Mouse (Mus musculus) megakaryocyte, embryonic 14.5 days (primary cell): Measurements from ENCODE around the gene Pepd. TPM values are rescaled to one million over a fixed set of nuclear protein-coding genes. Genes with fewer than 3 reads are reported as not detected.
A peak's percentile ranks its signal among the peaks of the same experiment; 100 is the strongest.

Experiments
- H3K27me3 ChIP-seq: replicated peaks from 2 replicates; pipeline ENCODE3; 2012; ENCODE audit warnings: inconsistent platforms
- H3K36me3 ChIP-seq: replicated peaks from 2 replicates; pipeline ENCODE3; 2012; ENCODE audit warnings: low read length, inconsistent platforms, mixed read lengths
- H3K4me1 ChIP-seq: 2 replicates; pipeline ENCODE4 v1.6.1; 2012; ENCODE audit warnings: inconsistent platforms
- H3K4me3 ChIP-seq: replicated peaks from 2 replicates; pipeline ENCODE3; 2012; ENCODE audit warnings: moderate library complexity, mild to moderate bottlenecking, inconsistent platforms
- H3K9me3 ChIP-seq: 2 replicates; pipeline ENCODE4 v1.6.1; 2012; ENCODE audit warnings: inconsistent platforms
- FLI1 ChIP-seq: IDR thresholded peaks from 2 replicates; pipeline ENCODE4 v1.6.1; 2012; ENCODE audit warnings: low read length, inconsistent platforms, mixed read lengths
- GATA1 ChIP-seq: IDR thresholded peaks from 3 replicates; pipeline ENCODE4 v1.6.1; 2012; ENCODE audit warnings: mixed read lengths, low read length, inconsistent platforms, borderline replicate concordance
- polyA plus RNA-seq: library from polyadenylated mRNA; stranded (reverse); fragments of >175 nt; gene quantifications from 2 replicates; pipeline ENCODE4 v1.2.3, GENCODE M21; 2012; ENCODE audit warnings: low replicate concordance; ENCODE audit not compliant: insufficient read depth

Gene Pepd
- polyA plus RNA-seq, 1 experiment, result 8.1 TPM

DNA sequence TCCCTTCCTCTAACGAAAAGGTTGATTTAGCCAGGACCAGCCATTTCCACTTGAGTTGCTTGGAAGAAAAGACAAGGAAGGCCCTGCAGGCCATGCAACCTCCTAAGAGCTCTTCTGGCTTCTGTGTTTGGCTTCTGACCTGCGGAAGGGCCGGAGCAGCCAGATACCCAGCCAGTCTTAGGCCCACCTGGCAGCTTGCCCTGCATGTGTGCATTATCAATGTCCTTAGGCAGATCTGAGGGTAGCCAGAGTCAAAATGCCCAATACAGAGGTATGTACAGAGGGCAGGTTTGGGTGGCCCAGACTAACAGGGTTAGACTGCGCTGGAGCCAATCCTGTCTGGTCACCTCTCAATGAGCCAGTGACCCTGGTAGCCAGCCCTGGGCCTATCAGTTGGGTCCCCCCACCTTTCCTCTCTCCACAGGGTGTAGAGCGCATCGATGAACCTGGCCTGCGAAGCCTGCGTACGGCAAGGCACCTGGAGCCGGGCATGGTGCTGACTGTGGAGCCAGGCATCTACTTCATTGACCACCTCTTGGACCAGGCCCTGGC lies 131.2 kb downstream of the Pepd start:
- Histone ChIP-seq H3K36me3 (peaks cover 100% of the 10 kb centered on the region), H3K9me3 (no peaks in the 10 kb centered on the region), H3K4me3 (no peak overlapping the region), H3K4me1 (peaks cover 47% of the 10 kb centered on the region), H3K27me3 (no peaks in the 10 kb centered on the region)
- TF ChIP-seq GATA1 (no peak), FLI1 (no peak)

DNA sequence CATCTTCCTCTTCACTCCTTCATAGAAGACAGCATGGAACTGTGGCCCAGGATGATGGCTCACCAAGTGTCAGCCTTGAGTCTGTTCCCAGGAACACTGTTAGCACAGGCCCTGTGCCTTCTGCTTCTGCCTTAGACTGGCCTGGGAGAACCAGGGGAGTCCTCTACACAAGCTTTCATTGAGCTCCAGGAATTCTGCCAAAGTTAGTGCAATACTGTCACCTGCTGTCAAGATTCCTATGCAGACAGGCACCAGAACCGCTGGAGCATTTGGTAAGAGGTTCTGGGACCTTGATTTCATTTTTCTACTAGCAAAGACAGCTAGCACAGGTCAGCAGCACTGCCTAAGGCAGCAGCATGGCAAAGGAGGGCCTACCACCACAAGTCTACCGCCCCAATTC lies 132.5 kb downstream of the Pepd start:
- H3K27me3 ChIP-seq, result no peaks in the 10 kb centered on the region
- H3K4me1 ChIP-seq, result peaks cover 49% of the 10 kb centered on the region
- no peaks in the 10 kb centered on the region for H3K9me3 ChIP-seq
- no peak for TF ChIP-seq FLI1
- no peak for TF ChIP-seq GATA1
- H3K36me3 ChIP-seq, result peaks cover 98% of the 10 kb centered on the region
- H3K4me3 ChIP-seq, result no peak overlapping the region

DNA sequence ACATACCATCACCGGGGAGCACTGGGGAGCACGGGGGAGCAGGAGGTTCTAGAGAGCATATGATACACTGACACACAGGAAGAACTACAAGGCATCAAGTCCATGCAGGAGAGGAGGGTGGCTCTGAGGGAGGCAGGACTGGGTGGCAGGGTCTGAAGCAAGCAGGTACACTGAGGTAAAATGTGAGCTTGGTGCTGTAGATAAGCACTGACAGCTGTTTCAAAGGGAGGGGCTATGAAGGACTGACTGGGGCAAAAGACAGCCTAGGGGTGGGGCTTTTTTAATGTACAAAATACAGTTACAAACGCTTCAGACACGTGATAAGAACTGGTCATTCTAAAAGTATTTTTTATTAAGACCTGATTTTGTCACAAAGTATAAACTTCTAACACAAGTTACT lies 133.9 kb downstream of the Pepd start:
- Histone ChIP-seq H3K4me3 (no peak overlapping the region), H3K4me1 (peaks cover 51% of the 10 kb centered on the region), H3K36me3 (peaks cover 98% of the 10 kb centered on the region), H3K9me3 (no peaks in the 10 kb centered on the region), H3K27me3 (no peaks in the 10 kb centered on the region)
- TF ChIP-seq FLI1, result no peak

DNA sequence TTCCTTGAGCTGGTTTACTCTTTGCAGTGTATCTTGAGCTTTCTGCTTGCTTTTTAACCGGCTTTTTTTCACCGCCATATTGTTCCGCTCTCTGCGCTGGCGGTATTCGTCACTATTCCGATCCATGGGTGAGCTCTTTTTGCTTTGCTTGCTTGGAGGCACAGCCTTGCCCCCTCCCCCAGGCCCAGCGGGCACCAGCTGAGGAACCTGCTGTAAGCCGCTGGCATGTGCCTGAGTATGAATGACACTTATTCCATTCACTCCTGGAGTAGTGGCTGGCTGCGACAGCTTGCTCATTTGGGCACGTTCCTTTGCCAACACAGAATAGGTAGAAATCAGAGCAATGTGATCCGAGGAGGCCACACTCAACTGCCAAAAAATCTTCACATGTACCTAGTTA lies 138.4 kb downstream of the Pepd start:
- no peaks in the 10 kb centered on the region for H3K27me3 ChIP-seq
- peaks cover 73% of the 10 kb centered on the region for H3K36me3 ChIP-seq
- peaks cover 62% of the 10 kb centered on the region for H3K4me1 ChIP-seq
- H3K4me3 ChIP-seq, result no peak overlapping the region
- no peaks in the 10 kb centered on the region for H3K9me3 ChIP-seq
- no peak for TF ChIP-seq GATA1
- no peak for TF ChIP-seq FLI1

DNA sequence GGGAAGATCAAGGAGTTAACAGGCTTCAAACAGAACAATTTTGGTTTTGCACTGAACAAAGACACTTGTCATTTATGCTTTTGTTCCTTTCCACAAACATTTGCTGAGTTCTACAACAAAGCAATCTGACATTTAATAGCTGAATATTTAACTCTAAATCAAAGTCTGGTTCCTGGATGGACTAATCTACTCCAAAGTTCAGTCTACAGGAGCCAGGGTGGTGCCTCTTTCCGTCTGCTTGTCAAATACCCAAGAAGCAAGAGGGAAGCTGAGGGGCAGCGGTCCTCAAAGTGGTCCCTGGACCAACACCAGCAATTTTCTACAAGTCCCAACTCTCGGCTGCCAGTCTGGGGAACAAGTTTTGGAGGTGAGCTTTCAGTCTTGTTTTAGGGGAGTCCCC lies 141.0 kb downstream of the Pepd start:
- Histone ChIP-seq H3K36me3 (peaks cover 47% of the 10 kb centered on the region), H3K4me1 (peaks cover 68% of the 10 kb centered on the region), H3K4me3 (no peak overlapping the region), H3K27me3 (no peaks in the 10 kb centered on the region), H3K9me3 (no peaks in the 10 kb centered on the region)
- TF ChIP-seq FLI1, result no peak
- no peak for TF ChIP-seq GATA1

DNA sequence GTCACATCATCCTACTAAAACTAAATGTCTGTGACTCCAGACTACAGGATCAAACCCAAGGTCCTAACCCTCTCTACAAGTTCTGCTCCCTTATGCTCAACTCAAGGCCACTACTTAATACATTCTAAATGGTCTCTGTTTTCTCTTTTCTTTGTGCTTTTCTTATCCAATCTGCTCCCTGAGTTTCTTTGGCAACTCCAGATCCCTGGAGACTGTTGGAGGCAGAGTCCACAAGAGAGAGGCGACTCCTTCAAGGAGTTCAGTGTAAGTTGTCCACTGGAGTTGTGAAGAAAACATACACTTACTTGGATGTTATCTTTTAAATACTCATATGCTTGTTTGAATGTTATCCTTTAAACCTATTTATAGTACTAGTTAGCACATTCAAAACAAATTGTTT lies 142.1 kb downstream of the Pepd start:
- Histone ChIP-seq H3K4me1 (peaks cover 62% of the 10 kb centered on the region), H3K36me3 (peaks cover 37% of the 10 kb centered on the region), H3K9me3 (no peaks in the 10 kb centered on the region), H3K27me3 (no peaks in the 10 kb centered on the region), H3K4me3 (peak overlapping the region; percentile 53)
- TF ChIP-seq GATA1 (no peak), FLI1 (no peak)

DNA sequence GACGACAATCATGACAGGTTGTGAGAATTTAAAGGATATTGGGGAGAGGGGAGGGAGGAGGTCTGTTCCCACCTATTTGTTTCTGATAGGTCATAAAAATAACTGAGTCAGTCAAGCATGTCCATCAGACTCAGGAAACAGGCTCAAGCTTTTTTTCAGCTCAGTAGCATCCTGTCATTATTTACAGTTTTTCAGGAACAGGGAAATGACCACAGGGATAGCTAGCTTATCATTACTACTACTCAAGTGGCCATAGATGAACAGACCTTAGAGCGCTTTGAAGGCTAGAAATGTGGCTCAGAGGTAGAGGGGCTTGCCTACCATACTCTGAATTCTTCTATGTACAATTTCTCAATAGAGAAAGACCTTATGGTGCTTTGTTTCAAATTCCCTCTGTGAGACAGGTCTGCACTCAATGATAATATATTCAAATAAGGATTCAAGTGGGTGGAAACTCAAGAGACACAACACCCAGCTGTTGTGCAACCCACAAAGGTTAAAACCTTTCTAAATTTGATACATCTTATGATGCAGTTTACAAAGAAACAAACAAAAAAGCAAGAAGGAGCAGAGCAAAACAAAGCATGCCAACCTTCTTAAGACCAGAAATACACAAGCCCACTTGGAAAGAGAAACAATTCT lies 142.9 kb downstream of the Pepd start:
- Histone ChIP-seq H3K4me1 (peaks cover 59% of the 10 kb centered on the region), H3K4me3 (peak overlapping the region; percentile 94), H3K27me3 (no peaks in the 10 kb centered on the region), H3K36me3 (peaks cover 29% of the 10 kb centered on the region), H3K9me3 (peaks cover 8% of the 10 kb centered on the region)
- TF ChIP-seq FLI1 (no peak), GATA1 (no peak)

DNA sequence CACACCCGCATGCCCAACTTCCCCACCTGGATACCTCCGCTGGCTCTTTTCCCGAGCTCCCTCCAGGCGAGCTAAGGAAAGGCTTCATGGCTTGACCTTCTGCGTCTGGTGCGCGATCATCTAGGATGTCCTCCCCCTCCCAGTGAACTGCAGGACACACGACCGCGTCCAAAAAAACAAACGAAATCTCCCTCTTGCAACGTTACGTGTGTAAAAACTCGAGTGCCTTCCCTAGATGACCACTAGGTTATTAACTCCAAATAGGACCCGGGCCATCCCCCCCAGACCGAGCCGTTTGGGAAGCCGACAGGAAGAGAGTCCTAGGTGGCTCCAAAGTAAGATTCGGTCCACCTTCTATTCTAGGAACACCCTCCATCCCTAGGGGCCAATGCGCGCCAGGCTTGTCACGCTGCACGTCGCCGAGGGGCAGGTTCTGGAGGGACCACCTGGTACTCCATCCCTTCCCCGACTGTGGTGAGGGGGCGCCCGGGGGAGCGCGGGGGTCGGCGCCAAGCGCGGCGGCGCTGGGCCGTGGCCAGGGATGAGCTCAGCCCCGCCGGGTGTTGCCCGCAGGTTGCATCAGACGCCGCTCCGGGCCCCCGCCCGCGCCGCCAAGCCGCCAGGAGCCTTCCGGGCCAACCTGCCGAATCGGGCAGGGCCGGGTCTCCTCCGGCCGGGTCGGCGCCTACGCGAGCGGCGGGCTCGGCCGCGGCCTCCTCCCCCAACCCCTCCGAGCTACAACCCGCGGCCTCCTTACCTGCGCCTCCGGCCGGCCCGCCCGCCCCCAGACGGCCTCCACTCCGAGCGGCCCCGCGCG lies 143.6 kb downstream of the Pepd start:
- Histone ChIP-seq H3K36me3 (peaks cover 22% of the 10 kb centered on the region), H3K4me1 (peaks cover 52% of the 10 kb centered on the region)

DNA sequence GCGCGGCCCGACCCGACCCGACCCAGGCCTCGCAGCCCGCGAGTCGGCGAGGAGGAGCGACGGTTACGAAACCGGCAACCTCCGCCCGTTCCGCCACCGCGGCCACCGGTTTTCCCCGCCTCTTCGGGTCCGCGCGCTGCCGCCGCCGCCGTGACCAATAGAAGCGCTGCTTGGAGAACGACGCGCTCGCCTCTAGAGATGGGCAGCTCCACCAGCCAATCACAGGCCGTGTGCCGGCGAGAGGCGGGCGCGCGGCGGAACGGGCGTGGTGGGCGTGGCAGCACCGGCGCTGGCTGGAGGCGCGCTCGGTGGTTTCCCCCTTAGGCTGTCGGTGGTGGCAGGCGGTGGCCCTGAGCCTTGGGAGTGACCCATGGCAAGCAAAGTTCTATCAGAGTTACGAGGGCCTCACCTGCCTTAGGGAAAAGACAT lies 144.3 kb downstream of the Pepd start, which contains the start of gene Cebpg:
TSS of gene Cebpg (minus strand) at position 138 of the 429 bp plus-strand sequence.
- peaks cover 16% of the 10 kb centered on the region for H3K36me3 ChIP-seq
- no peaks in the 10 kb centered on the region for H3K27me3 ChIP-seq
- peaks cover 46% of the 10 kb centered on the region for H3K4me1 ChIP-seq
- peak within 1 kb of the TSS; percentile 94 for H3K4me3 ChIP-seq
- peaks cover 13% of the 10 kb centered on the region for H3K9me3 ChIP-seq
- TF ChIP-seq FLI1 (no peak), GATA1 (no peak)

More for the DNA sequence above, 143.6 kb downstream of the Pepd start:
- TF ChIP-seq FLI1 (no peak), GATA1 (no peak)
- H3K9me3 ChIP-seq, result peaks cover 13% of the 10 kb centered on the region
- H3K27me3 ChIP-seq, result no peaks in the 10 kb centered on the region
- H3K4me3 ChIP-seq, result peak overlapping the region; percentile 94

DNA sequence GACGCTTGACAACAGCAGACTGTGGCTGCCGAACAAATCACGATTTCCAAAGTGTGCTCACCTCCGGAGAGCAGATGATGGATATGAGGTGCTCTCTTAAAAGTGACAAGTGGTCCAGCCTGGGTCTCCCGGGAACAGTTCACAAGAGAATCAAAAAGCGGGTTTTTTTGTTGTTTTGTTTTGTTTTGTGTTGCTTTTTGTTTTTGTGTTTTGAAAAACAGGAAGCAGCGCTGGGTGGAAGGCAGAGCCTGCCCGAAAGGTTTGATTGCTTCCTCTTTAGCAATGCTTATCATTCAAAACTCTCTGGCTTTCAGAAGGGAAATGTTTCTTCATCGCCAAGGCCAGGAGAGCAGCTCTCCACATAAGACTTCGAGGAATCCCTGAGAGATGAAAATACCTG lies 144.8 kb downstream of the Pepd start:
- TF ChIP-seq GATA1 (no peak), FLI1 (no peak)
- H3K4me3 ChIP-seq, result peak overlapping the region; percentile 94
- H3K9me3 ChIP-seq, result peaks cover 13% of the 10 kb centered on the region
- no peaks in the 10 kb centered on the region for H3K27me3 ChIP-seq
- H3K4me1 ChIP-seq, result peaks cover 41% of the 10 kb centered on the region
- peaks cover 14% of the 10 kb centered on the region for H3K36me3 ChIP-seq
